Mouse (Mus musculus): Measurements from ENCODE around the gene Dlst.

The Dlst gene

GRCm38 (mm10) chr12:85182345-85182643 lies 71.7 kb downstream of the Dlst start:
- no peak for DNase-seq (ENCODE audit: low spot score)

GRCm38 (mm10) chr12:85182898-85183297 lies 72.3 kb downstream of the Dlst start:
- no peak for DNase-seq (ENCODE audit: low spot score)

GRCm38 (mm10) chr12:85184118-85184517 lies 73.5 kb downstream of the Dlst start:
- DNase-seq (ENCODE audit: low spot score), result no peak

Measured in urinary bladder, postnatal 10 days (tissue).